Mouse (Mus musculus): ENCODE results near the gene Eif4e3. TPM values are rescaled to one million over a fixed set of nuclear protein-coding genes. Genes with fewer than 3 reads are reported as not detected.

Eif4e3 gene
- polyA plus RNA-seq, 1 experiment, result 8.4 TPM

DNA sequence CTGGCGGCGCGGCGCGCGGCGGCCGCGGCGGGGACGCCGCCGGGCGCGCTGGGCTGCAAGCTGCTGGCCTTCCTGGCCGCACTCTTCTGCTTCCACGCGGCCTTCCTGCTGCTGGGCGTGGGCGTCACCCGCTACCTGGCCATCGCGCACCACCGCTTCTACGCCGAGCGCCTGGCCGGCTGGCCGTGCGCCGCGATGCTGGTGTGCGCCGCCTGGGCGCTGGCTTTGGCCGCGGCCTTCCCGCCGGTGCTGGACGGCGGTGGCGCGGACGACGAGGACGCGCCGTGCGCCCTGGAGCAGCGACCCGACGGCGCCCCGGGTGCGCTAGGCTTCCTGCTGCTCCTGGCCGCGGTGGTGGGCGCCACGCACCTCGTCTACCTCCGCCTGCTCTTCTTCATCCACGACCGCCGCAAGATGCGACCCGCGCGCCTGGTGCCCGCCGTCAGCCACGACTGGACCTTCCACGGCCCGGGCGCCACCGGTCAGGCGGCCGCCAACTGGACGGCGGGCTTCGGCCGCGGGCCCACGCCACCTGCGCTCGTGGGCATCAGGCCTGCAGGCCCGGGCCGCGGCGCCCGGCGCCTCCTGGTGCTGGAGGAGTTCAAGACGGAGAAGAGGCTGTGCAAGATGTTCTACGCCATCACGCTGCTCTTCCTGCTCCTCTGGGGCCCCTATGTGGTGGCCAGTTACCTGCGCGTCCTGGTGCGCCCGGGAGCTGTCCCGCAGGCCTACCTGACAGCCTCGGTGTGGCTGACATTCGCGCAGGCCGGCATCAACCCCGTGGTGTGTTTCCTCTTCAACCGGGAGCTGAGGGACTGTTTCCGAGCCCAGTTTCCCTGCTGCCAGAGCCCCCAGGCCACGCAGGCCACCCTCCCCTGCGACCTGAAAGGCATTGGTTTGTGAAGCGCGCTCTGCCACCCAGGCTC, 26.6 kb upstream of the Eif4e3 start:
- TF ChIP-seq CTCF (conservative IDR thresholded peaks at IDR 0.05; ENCODE audit: insufficient read depth, insufficient read length, low read depth, low read length), result no peak
- no peak for TF ChIP-seq POLR2A (IDR thresholded peaks at IDR 0.05; ENCODE audit: low read depth, low read length)
- H3K4me3 ChIP-seq (ENCODE audit: insufficient read depth, low read depth, low read length), result peak overlapping the region; percentile 49; the same call in 1 of the 2 replicates
- no peaks in the 10 kb centered on the region for H3K4me1 ChIP-seq (ENCODE audit: control insufficient read depth, insufficient read depth, low read length)
- DNase-seq, result no peak
- WGBS, result 4% methylated on average over 110 of the region's 110 CpGs
- peaks cover 8% of the 10 kb centered on the region; the same call in 1 of the 2 replicates for H3K27me3 ChIP-seq (replicated peaks; ENCODE audit: control insufficient read depth, insufficient read depth, low read length)
- H3K36me3 ChIP-seq (ENCODE audit: control insufficient read depth, insufficient read depth, low read length), result no peaks in the 10 kb centered on the region
- H3K27ac ChIP-seq (ENCODE audit: insufficient read depth, low read depth, low read length), result no peak overlapping the region

DNA sequence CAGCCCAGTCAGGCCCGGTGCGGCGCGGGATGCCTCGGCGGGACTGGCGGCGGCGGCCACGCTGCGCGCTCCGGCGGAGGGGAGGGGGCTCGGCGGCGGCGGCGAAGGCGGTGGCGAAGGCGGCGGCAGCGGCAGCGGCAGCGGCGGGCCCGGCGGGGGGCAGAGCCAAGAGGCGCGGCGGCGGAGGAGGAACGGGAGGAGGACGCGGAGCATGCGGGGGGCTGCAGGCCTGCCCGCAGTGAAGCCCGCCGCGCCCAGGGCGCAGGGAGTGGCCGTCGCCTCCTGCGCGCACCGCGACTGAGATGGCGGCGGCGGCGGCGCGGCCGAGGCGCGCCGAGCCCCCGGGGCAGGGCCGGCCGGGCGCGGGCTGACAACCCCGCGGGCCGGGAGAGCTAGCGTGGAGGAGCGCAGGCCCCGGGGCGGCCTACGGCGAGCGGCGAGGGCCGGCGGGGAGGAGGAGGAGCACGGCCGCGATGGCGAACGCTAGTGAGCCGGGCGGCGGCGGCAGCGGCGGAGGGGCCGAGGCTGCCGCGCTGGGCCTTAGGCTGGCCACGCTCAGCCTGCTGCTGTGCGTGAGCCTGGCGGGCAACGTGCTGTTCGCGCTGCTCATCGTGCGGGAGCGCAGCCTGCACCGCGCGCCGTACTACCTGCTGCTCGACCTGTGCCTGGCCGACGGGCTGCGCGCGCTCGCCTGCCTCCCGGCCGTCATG, 25.8 kb upstream of the Eif4e3 start, which contains the start of gene Gpr27:
Gene Gpr27, plus strand, starts transcription at position 474 of the 710 bp plus-strand sequence.
- peak within 1 kb of the TSS; percentile 49 for H3K4me3 ChIP-seq (ENCODE audit: insufficient read depth, low read depth, low read length)
- H3K4me1 ChIP-seq (ENCODE audit: control insufficient read depth, insufficient read depth, low read length), result no peaks in the 10 kb centered on the region
- under 1% methylated on average over 102 of the region's 112 CpGs for WGBS
- TF ChIP-seq POLR2A (IDR thresholded peaks at IDR 0.05; ENCODE audit: low read depth, low read length), result no peak
- no peak for TF ChIP-seq CTCF (conservative IDR thresholded peaks at IDR 0.05; ENCODE audit: insufficient read depth, insufficient read length, low read depth, low read length)
- H3K27me3 ChIP-seq (replicated peaks; ENCODE audit: control insufficient read depth, insufficient read depth, low read length), result peaks cover 8% of the 10 kb centered on the region; the same call in 1 of the 2 replicates
- no peak within 1 kb of the TSS for H3K27ac ChIP-seq (ENCODE audit: insufficient read depth, low read depth, low read length)
- DNase-seq, result no peak
- H3K36me3 ChIP-seq (ENCODE audit: control insufficient read depth, insufficient read depth, low read length), result no peaks in the 10 kb centered on the region

- DNase-seq, result no peak
- TF ChIP-seq CTCF (conservative IDR thresholded peaks at IDR 0.05; ENCODE audit: insufficient read depth, insufficient read length, low read depth, low read length) (no peak), POLR2A (IDR thresholded peaks at IDR 0.05; ENCODE audit: low read depth, low read length) (no peak)
- no peak overlapping the region for H3K27ac ChIP-seq (ENCODE audit: insufficient read depth, low read depth, low read length)
- H3K36me3 ChIP-seq (ENCODE audit: control insufficient read depth, insufficient read depth, low read length), result no peaks in the 10 kb centered on the region
- H3K4me1 ChIP-seq (ENCODE audit: control insufficient read depth, insufficient read depth, low read length), result no peaks in the 10 kb centered on the region
- H3K27me3 ChIP-seq (replicated peaks; ENCODE audit: control insufficient read depth, insufficient read depth, low read length), result peaks cover 8% of the 10 kb centered on the region; the same call in 1 of the 2 replicates
- H3K4me3 ChIP-seq (ENCODE audit: insufficient read depth, low read depth, low read length), result peak overlapping the region; percentile 49
- WGBS, result 10% methylated on average over 23 of the region's 25 CpGs
Observed at GRCm38 (mm10) chr6:99691666-99692205, 25.2 kb upstream of the Eif4e3 start.

DNA sequence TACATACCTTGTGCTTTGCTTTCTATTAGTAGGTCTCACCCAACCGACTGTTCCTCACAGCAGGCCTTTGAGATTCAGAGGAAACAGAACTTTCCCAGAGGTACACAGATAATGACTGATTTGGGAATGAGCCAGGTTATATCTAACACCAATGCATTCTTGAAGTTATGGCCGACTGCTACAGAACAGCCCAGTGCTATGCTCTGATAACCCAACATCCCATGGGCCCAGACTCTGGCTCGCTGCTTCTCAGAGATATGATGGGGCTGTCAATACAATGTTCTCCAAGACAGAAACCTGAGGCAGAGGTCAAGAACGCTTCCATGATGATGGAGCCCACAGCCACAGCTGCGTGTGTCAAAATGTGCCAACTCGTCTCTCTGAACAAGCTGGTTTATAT, 21.9 kb upstream of the Eif4e3 start:
- peaks cover 6% of the 10 kb centered on the region; the same call in 1 of the 2 replicates for H3K27me3 ChIP-seq (replicated peaks; ENCODE audit: control insufficient read depth, insufficient read depth, low read length)
- H3K36me3 ChIP-seq (ENCODE audit: control insufficient read depth, insufficient read depth, low read length), result no peaks in the 10 kb centered on the region
- no peaks in the 10 kb centered on the region for H3K4me1 ChIP-seq (ENCODE audit: control insufficient read depth, insufficient read depth, low read length)
- H3K27ac ChIP-seq (ENCODE audit: insufficient read depth, low read depth, low read length), result no peak overlapping the region
- H3K4me3 ChIP-seq (ENCODE audit: insufficient read depth, low read depth, low read length), result no peak overlapping the region
- TF ChIP-seq CTCF (conservative IDR thresholded peaks at IDR 0.05; ENCODE audit: insufficient read depth, insufficient read length, low read depth, low read length) (no peak), POLR2A (IDR thresholded peaks at IDR 0.05; ENCODE audit: low read depth, low read length) (no peak)
- DNase-seq, result no peak
- WGBS, result 83% methylated on average over 6 of the region's 6 CpGs

GRCm38 (mm10) chr6:99684899-99685298, 18.3 kb upstream of the Eif4e3 start:
- Histone ChIP-seq H3K27ac (ENCODE audit: insufficient read depth, low read depth, low read length) (no peak overlapping the region), H3K36me3 (ENCODE audit: control insufficient read depth, insufficient read depth, low read length) (no peaks in the 10 kb centered on the region), H3K4me1 (ENCODE audit: control insufficient read depth, insufficient read depth, low read length) (no peaks in the 10 kb centered on the region), H3K27me3 (replicated peaks; ENCODE audit: control insufficient read depth, insufficient read depth, low read length) (no peaks in the 10 kb centered on the region), H3K4me3 (ENCODE audit: insufficient read depth, low read depth, low read length) (no peak overlapping the region)
- no peak for DNase-seq
- 67% methylated on average over 5 of the region's 5 CpGs for WGBS
- TF ChIP-seq CTCF (conservative IDR thresholded peaks at IDR 0.05; ENCODE audit: insufficient read depth, insufficient read length, low read depth, low read length) (peak; percentile 53; the same call in 1 of the 2 replicates), POLR2A (IDR thresholded peaks at IDR 0.05; ENCODE audit: low read depth, low read length) (no peak)

DNA sequence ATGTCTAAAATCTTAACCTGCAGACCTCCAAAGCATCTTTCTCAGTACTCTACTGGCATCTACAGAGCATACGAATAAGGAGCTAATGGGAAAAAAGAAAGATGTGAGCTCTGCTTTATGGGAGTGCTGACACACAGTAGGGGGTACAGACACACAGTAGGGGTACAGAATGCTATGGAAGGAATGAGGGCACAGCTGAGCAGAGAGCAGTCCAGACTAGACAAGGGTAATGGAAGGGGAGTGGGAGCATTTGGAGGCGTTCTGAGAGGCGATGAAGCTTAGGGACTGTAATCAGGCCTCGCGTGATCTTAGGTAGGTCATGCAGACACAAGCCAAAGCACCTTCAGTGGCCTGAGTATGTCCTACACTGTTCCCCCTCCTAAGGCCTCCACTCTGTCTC, 17.4 kb upstream of the Eif4e3 start:
- Histone ChIP-seq H3K4me3 (ENCODE audit: insufficient read depth, low read depth, low read length) (no peak overlapping the region), H3K27me3 (replicated peaks; ENCODE audit: control insufficient read depth, insufficient read depth, low read length) (no peaks in the 10 kb centered on the region), H3K4me1 (ENCODE audit: control insufficient read depth, insufficient read depth, low read length) (no peaks in the 10 kb centered on the region), H3K36me3 (ENCODE audit: control insufficient read depth, insufficient read depth, low read length) (no peaks in the 10 kb centered on the region), H3K27ac (ENCODE audit: insufficient read depth, low read depth, low read length) (no peak overlapping the region)
- no peak for DNase-seq
- 94% methylated on average over 5 of the region's 5 CpGs for WGBS
- TF ChIP-seq POLR2A (IDR thresholded peaks at IDR 0.05; ENCODE audit: low read depth, low read length), result no peak
- no peak for TF ChIP-seq CTCF (conservative IDR thresholded peaks at IDR 0.05; ENCODE audit: insufficient read depth, insufficient read length, low read depth, low read length)

Data from kidney, adult 2 months (tissue).